Mouse (Mus musculus) G1E (cell line): ENCODE measurements around the gene Jade1. TPM values are rescaled to one million over a fixed set of nuclear protein-coding genes. Genes with fewer than 3 reads are reported as not detected.

Experiments used
- ATAC-seq: 2 replicates; pipeline ENCODE4 v1.8.0; 2016; ENCODE audit warnings: mild to moderate bottlenecking; ENCODE audit not compliant: insufficient number of reproducible peaks, poor library complexity, low FRiP score, severe bottlenecking; ENCODE audit errors: extremely low read depth
- DNase-seq: peaks from one replicate; pipeline ENCODE4 v3.0.0; 2012; ENCODE audit warnings: low spot score
- H3K27me3 ChIP-seq: 2 replicates; pipeline ENCODE4 v1.6.1; 2012; ENCODE audit warnings: mild to moderate bottlenecking, low read length, inconsistent platforms; ENCODE audit not compliant: insufficient read depth
- H3K36me3 ChIP-seq: replicated peaks from 2 replicates; pipeline ENCODE3; 2012; ENCODE audit warnings: mild to moderate bottlenecking, inconsistent platforms
- H3K4me1 ChIP-seq: 2 replicates; pipeline ENCODE4 v1.6.1; 2012; ENCODE audit warnings: low read depth, low read length, inconsistent platforms, mixed read lengths; ENCODE audit not compliant: insufficient read depth
- H3K4me3 ChIP-seq: 2 replicates; pipeline ENCODE4 v1.5.1; 2012; ENCODE audit warnings: low read depth, mild to moderate bottlenecking, inconsistent platforms, low read length, moderate library complexity, mixed read lengths
- H3K9me3 ChIP-seq: replicated peaks from 2 replicates; pipeline ENCODE4 v1.6.1; 2012; ENCODE audit warnings: inconsistent platforms
- CTCF ChIP-seq: IDR thresholded peaks from 2 replicates; pipeline ENCODE4 v1.5.1; 2012; ENCODE audit warnings: low read depth, low read length, inconsistent platforms, mixed read lengths
- GATA1 ChIP-seq: IDR thresholded peaks from 2 replicates; pipeline ENCODE4 v1.6.1; 2012; ENCODE audit warnings: borderline replicate concordance, low read length, inconsistent platforms, mixed read lengths
- GATA2 ChIP-seq: IDR thresholded peaks from 2 replicates; pipeline ENCODE4 v1.6.1; 2012; ENCODE audit warnings: low read depth, low read length, inconsistent platforms, borderline replicate concordance
- POLR2AphosphoS5 ChIP-seq: IDR thresholded peaks from 2 replicates; pipeline ENCODE4 v1.6.1; 2012; ENCODE audit warnings: low read depth, low read length, inconsistent platforms; ENCODE audit not compliant: insufficient replicate concordance
- TAL1 ChIP-seq: conservative IDR thresholded peaks from 2 replicates; pipeline ENCODE4 v1.6.1; 2012; ENCODE audit warnings: low read depth, low read length, inconsistent platforms, mixed read lengths
- polyA plus RNA-seq: library from polyadenylated mRNA; stranded (reverse); fragments of >175 nt; gene quantifications from 2 replicates; pipeline ENCODE4 v1.2.3, GENCODE M21; 2012
- total RNA-seq, 2 experiments: library from RNA; stranded (forward) in 1 of 2; stranded (reverse) in 1 of 2; fragments of 200-1000 nt in 1 of 2; fragments of >200 nt in 1 of 2; fragmentation: Nextera tagmentation in 1 of 2; gene quantifications; 2 replicates each; pipeline ENCODE4 v1.2.3; 2014 to 2017

Gene Jade1
- total and polyA plus RNA-seq, 3 experiments, result 48.2 to 159 (median 129) TPM

GRCm38 (mm10) chr3:41586330-41586729, 30.8 kb downstream of the Jade1 start:
- TF ChIP-seq GATA2 (no peak), CTCF (no peak), POLR2AphosphoS5 (no peak), GATA1 (no peak), TAL1 (no peak)
- no peak for ATAC-seq
- Histone ChIP-seq H3K4me1 (peaks cover 72% of the 10 kb centered on the region), H3K27me3 (no peaks in the 10 kb centered on the region), H3K4me3 (no peak overlapping the region), H3K36me3 (peaks cover 97% of the 10 kb centered on the region), H3K9me3 (no peaks in the 10 kb centered on the region)
- no peak for DNase-seq

- TF ChIP-seq GATA1, result no peak
- no peak for TF ChIP-seq GATA2
- no peak for TF ChIP-seq TAL1
- TF ChIP-seq POLR2AphosphoS5, result no peak
- TF ChIP-seq CTCF, result no peak
- Histone ChIP-seq H3K27me3 (no peaks in the 10 kb centered on the region), H3K36me3 (peaks cover 97% of the 10 kb centered on the region), H3K9me3 (no peaks in the 10 kb centered on the region), H3K4me1 (peaks cover 70% of the 10 kb centered on the region), H3K4me3 (no peak overlapping the region)
- ATAC-seq (no peak), DNase-seq (no peak)
Observed at GRCm38 (mm10) chr3:41586917-41587316, 31.4 kb downstream of the Jade1 start.

GRCm38 (mm10) chr3:41587588-41587987, 32.1 kb downstream of the Jade1 start:
- DNase-seq, result no peak
- Histone ChIP-seq H3K36me3 (peaks cover 97% of the 10 kb centered on the region), H3K9me3 (no peaks in the 10 kb centered on the region), H3K4me1 (peaks cover 64% of the 10 kb centered on the region), H3K4me3 (no peak overlapping the region), H3K27me3 (no peaks in the 10 kb centered on the region)
- ATAC-seq, result 0 out of 2 replicates have a peak, but pooled peaks have one; percentile 5
- no peak for TF ChIP-seq POLR2AphosphoS5
- no peak for TF ChIP-seq GATA1
- TF ChIP-seq GATA2, result no peak
- TF ChIP-seq TAL1, result no peak
- TF ChIP-seq CTCF, result no peak

- Histone ChIP-seq H3K4me1 (peaks cover 57% of the 10 kb centered on the region), H3K27me3 (no peaks in the 10 kb centered on the region), H3K36me3 (peaks cover 97% of the 10 kb centered on the region), H3K9me3 (no peaks in the 10 kb centered on the region), H3K4me3 (no peak overlapping the region)
- no peak for TF ChIP-seq CTCF
- no peak for TF ChIP-seq GATA1
- no peak for TF ChIP-seq POLR2AphosphoS5
- TF ChIP-seq TAL1, result no peak
- TF ChIP-seq GATA2, result no peak
- DNase-seq, result no peak
- no peak for ATAC-seq
Observed at GRCm38 (mm10) chr3:41588495-41588894, 33.0 kb downstream of the Jade1 start.

- H3K4me1 ChIP-seq, result peaks cover 56% of the 10 kb centered on the region
- peaks cover 97% of the 10 kb centered on the region for H3K36me3 ChIP-seq
- TF ChIP-seq POLR2AphosphoS5 (no peak), GATA1 (no peak), TAL1 (no peak), CTCF (no peak), GATA2 (no peak)
- no peak overlapping the region for H3K4me3 ChIP-seq
- DNase-seq (no peak), ATAC-seq (no peak)
- H3K27me3 ChIP-seq, result no peaks in the 10 kb centered on the region
- H3K9me3 ChIP-seq, result no peaks in the 10 kb centered on the region
Observed at GRCm38 (mm10) chr3:41589246-41589914, 33.8 kb downstream of the Jade1 start.

- Histone ChIP-seq H3K4me1 (peaks cover 56% of the 10 kb centered on the region), H3K36me3 (peaks cover 99% of the 10 kb centered on the region), H3K27me3 (no peaks in the 10 kb centered on the region), H3K4me3 (no peak overlapping the region), H3K9me3 (no peaks in the 10 kb centered on the region)
- ATAC-seq (no peak), DNase-seq (no peak)
- TF ChIP-seq GATA2 (no peak), POLR2AphosphoS5 (no peak), TAL1 (no peak), CTCF (no peak), GATA1 (no peak)
Observed at GRCm38 (mm10) chr3:41589988-41590387, 34.5 kb downstream of the Jade1 start.
